Mouse (Mus musculus) heart, postnatal 0 days (tissue): ENCODE data around the gene Map3k10. TPM values are rescaled to one million over a fixed set of nuclear protein-coding genes. Genes with fewer than 3 reads are reported as not detected.

Source experiments
- ATAC-seq: fragments of 200-750 bp; cut with Nextera tagmentation; 2 replicates; pipeline ENCODE4 v1.8.0; 2017; ENCODE audit warnings: low read depth, moderate number of reproducible peaks, moderate library complexity; ENCODE audit not compliant: insufficient read depth
- DNase-seq: peaks from one replicate; pipeline ENCODE4 v3.0.0-alpha.2; 2016; ENCODE audit warnings: low spot score
- H3K27ac ChIP-seq: fragments of 300-500 bp; sonication (generic); 2 replicates; pipeline ENCODE4 v1.5.1; 2014; ENCODE audit warnings: low read depth, mild to moderate bottlenecking
- H3K27me3 ChIP-seq: fragments of 300-500 bp; sonication (generic); 2 replicates; pipeline ENCODE4 v1.6.1; 2014; ENCODE audit warnings: low read length, mixed read lengths; ENCODE audit not compliant: control insufficient read depth, insufficient read depth
- H3K36me3 ChIP-seq: fragments of 300-500 bp; sonication (generic); replicated peaks from 2 replicates; pipeline ENCODE4 v1.6.1; 2014; ENCODE audit warnings: low read length, mixed read lengths; ENCODE audit not compliant: control insufficient read depth, insufficient read depth
- H3K4me1 ChIP-seq: fragments of 300-500 bp; sonication (generic); 2 replicates; pipeline ENCODE4 v1.6.1; 2014; ENCODE audit warnings: antibody characterized with exemption; ENCODE audit not compliant: control insufficient read depth, insufficient read depth
- H3K4me2 ChIP-seq: fragments of 300-500 bp; sonication (generic); 2 replicates; pipeline ENCODE4 v1.6.1; 2014; ENCODE audit warnings: low read depth, mild to moderate bottlenecking, low read length, moderate library complexity
- H3K4me3 ChIP-seq: fragments of 300-500 bp; sonication (generic); 2 replicates; pipeline ENCODE4 v1.5.1; 2014; ENCODE audit warnings: low read depth, low read length
- H3K9ac ChIP-seq: fragments of 300-500 bp; sonication (generic); replicated peaks from 2 replicates; pipeline ENCODE4 v1.6.1; 2014; ENCODE audit warnings: low read depth, low read length, mixed read lengths
- H3K9me3 ChIP-seq: fragments of 300-500 bp; sonication (generic); replicated peaks from 2 replicates; pipeline ENCODE4 v1.6.1; 2016; ENCODE audit warnings: low read length; ENCODE audit not compliant: control insufficient read depth
- CTCF ChIP-seq: IDR thresholded peaks from 2 replicates; pipeline ENCODE4 v1.5.1; 2016; ENCODE audit warnings: antibody characterized with exemption, control low read depth, low read depth
- EP300 ChIP-seq: IDR thresholded peaks from 2 replicates; pipeline ENCODE4 v1.6.1; 2016; ENCODE audit warnings: antibody characterized with exemption, low read depth
- WGBS: fragments of 180-500 bp; shearing (Covaris S2); extraction: QIAGEN DNeasy Blood & Tissue Kit; methylation state at CpG from one replicate; pipeline ENCODE4 v1.1.7; 2014; 5-methylcytosine and 5-hydroxymethylcytosine counted together
- polyA plus RNA-seq: library from polyadenylated mRNA; unstranded; fragments of >200 nt; fragmentation: Nextera tagmentation; extraction: Ambion mirVana; gene quantifications from 2 replicates; pipeline ENCODE4 v1.2.1, GENCODE M21; 2015
- total RNA-seq: library from RNA; depleted of rRNA; stranded (reverse); fragments of >200 nt; gene quantifications from 2 replicates; pipeline ENCODE4 v1.2.3, GENCODE M21; 2014; ENCODE audit warnings: low replicate concordance

Map3k10 gene
- total and polyA plus RNA-seq, 2 experiments from 2014 or later = 3.0 to 18.4 TPM

DNA sequence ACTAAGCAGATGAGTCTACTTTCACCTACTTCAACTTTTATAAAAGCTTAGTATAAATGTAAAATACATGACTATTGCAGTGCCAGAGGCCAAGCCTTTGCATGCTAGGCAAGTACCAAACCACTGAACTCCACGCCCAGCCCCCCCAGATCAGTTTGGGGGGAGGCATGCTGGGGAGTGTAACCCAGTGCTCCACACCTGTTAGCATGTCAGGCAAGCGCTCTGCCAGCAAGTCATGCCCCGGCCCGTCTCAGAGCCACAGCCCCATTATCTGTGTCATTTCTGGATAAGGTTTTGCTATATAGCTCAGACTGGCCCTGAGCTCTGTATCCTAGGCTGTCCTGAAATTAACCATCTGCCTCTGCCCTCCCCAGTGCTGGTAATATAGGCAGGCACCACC, 12.4 kb downstream of the Map3k10 start:
- Histone ChIP-seq H3K36me3 (peaks cover 16% of the 10 kb centered on the region; the same call in 1 of the 2 replicates), H3K27ac (no peak overlapping the region), H3K4me1 (no peaks in the 10 kb centered on the region), H3K27me3 (peaks cover 20% of the 10 kb centered on the region), H3K4me2 (no peak overlapping the region), H3K4me3 (no peak overlapping the region), H3K9me3 (no peaks in the 10 kb centered on the region), H3K9ac (no peak overlapping the region)
- ATAC-seq (no peak), DNase-seq (no peak)
- TF ChIP-seq EP300 (no peak), CTCF (no peak)
- 77% methylated on average over 4 of the region's 4 CpGs for WGBS

GRCm38 (mm10) chr7:27658712-27659663, 15.4 kb downstream of the Map3k10 start:
- no peak for ATAC-seq
- peaks cover 50% of the 10 kb centered on the region for H3K27me3 ChIP-seq

GRCm38 (mm10) chr7:27657824-27658395, 16.5 kb downstream of the Map3k10 start:
- DNase-seq = no peak
- TF ChIP-seq EP300 (no peak), CTCF (no peak)
- no peak for ATAC-seq
- Histone ChIP-seq H3K27ac (no peak overlapping the region), H3K4me1 (no peaks in the 10 kb centered on the region), H3K9ac (no peak overlapping the region), H3K36me3 (peaks cover 9% of the 10 kb centered on the region), H3K4me3 (no peak overlapping the region), H3K4me2 (no peak overlapping the region), H3K27me3 (peaks cover 61% of the 10 kb centered on the region), H3K9me3 (no peaks in the 10 kb centered on the region)
- WGBS = 33% methylated on average over 50 of the region's 53 CpGs

More at GRCm38 (mm10) chr7:27658712-27659663, 15.4 kb downstream of the Map3k10 start:
- Histone ChIP-seq H3K4me1 (no peaks in the 10 kb centered on the region), H3K4me3 (no peak overlapping the region), H3K27ac (no peak overlapping the region), H3K4me2 (no peak overlapping the region), H3K9me3 (no peaks in the 10 kb centered on the region), H3K36me3 (peaks cover 9% of the 10 kb centered on the region), H3K9ac (no peak overlapping the region)
- DNase-seq = no peak
- WGBS = 53% methylated on average over 14 of the region's 14 CpGs
- TF ChIP-seq EP300 = no peak
- no peak for TF ChIP-seq CTCF

DNA sequence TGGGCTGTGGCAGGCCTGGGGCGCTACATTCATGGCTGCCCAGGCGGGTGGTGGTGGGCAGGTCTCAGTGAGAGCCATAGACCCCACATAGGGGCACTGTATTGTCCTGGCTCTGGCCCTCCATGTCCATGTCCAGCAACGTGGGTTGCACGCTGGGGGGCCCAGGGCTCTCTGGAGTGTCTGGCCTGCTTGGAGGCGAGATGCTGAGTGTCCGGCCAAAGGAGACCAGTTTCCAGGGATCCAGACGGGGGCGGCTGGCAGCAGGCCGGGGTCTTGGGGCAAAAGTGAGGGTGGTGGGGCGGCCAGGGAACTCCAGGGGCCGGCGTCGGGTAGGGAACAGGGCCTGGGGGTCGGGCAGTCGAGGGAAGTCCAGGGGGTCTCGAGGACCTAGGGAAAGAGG, 17.8 kb downstream of the Map3k10 start:
- H3K4me1 ChIP-seq = no peaks in the 10 kb centered on the region
- H3K9me3 ChIP-seq = no peaks in the 10 kb centered on the region
- H3K36me3 ChIP-seq = peaks cover 9% of the 10 kb centered on the region
- ATAC-seq (no peak), DNase-seq (no peak)
- no peak overlapping the region for H3K9ac ChIP-seq
- no peak overlapping the region for H3K4me3 ChIP-seq
- peaks cover 71% of the 10 kb centered on the region for H3K27me3 ChIP-seq
- H3K4me2 ChIP-seq = no peak overlapping the region
- no peak for TF ChIP-seq EP300
- TF ChIP-seq CTCF = no peak
- no peak overlapping the region for H3K27ac ChIP-seq
- WGBS = 86% methylated on average over 16 of the region's 16 CpGs

GRCm38 (mm10) chr7:27655545-27655944, 18.9 kb downstream of the Map3k10 start:
- Histone ChIP-seq H3K27ac (no peak overlapping the region), H3K9me3 (no peaks in the 10 kb centered on the region), H3K9ac (no peak overlapping the region), H3K4me3 (no peak overlapping the region), H3K4me1 (no peaks in the 10 kb centered on the region), H3K36me3 (peaks cover 9% of the 10 kb centered on the region), H3K4me2 (no peak overlapping the region), H3K27me3 (peaks cover 74% of the 10 kb centered on the region)
- ATAC-seq (no peak), DNase-seq (no peak)
- 12% methylated on average over 11 of the region's 11 CpGs for WGBS
- TF ChIP-seq CTCF = no peak
- no peak for TF ChIP-seq EP300
